Mouse (Mus musculus): ENCODE data around the gene Ypel2.

- TF ChIP-seq HCFC1 (IDR thresholded peaks at IDR 0.05; ENCODE audit: low read depth, low read length) (no peak), CTCF (IDR thresholded peaks at IDR 0.05 in 2 of 3, conservative IDR thresholded peaks at IDR 0.05 in 1 of 3; ENCODE audit: control insufficient read depth in 1 of 3, insufficient read depth in 1 of 3, low read depth in 2 of 3, low read length in 3 of 3, poor library complexity in 1 of 3, severe bottlenecking in 1 of 3) (no peak), POLR2A (IDR thresholded peaks at IDR 0.05; ENCODE audit: control insufficient read depth in 1 of 2, insufficient read depth in 1 of 2, low read depth in 1 of 2, low read length in 2 of 2, poor library complexity in 1 of 2) (no peak), ETS1 (IDR thresholded peaks at IDR 0.05; ENCODE audit: low read depth, low read length) (no peak), MAX (IDR thresholded peaks at IDR 0.05; ENCODE audit: low read length) (no peak), GABPA (IDR thresholded peaks at IDR 0.05; ENCODE audit: low read depth, low read length) (no peak), GATA1 (IDR thresholded peaks at IDR 0.05; ENCODE audit: low read depth, low read length) (no peak), ZMIZ1 (IDR thresholded peaks at IDR 0.05; ENCODE audit: low read depth, low read length) (no peak), ELF1 (IDR thresholded peaks at IDR 0.05; ENCODE audit: low read depth, low read length) (no peak), RCOR1 (IDR thresholded peaks at IDR 0.05; ENCODE audit: low read depth, low read length) (no peak), POLR2AphosphoS2 (IDR thresholded peaks at IDR 0.05; ENCODE audit: low read length) (no peak), ZC3H11A (IDR thresholded peaks at IDR 0.05; ENCODE audit: low read depth, low read length) (no peak), USF1 (IDR thresholded peaks at IDR 0.05; ENCODE audit: low read depth, low read length) (no peak)
These were observed 88.2 kb downstream of the Ypel2 start for GRCm38 (mm10) chr11:86905261-86905660.
